Mouse (Mus musculus) liver, postnatal 0 days (tissue): ENCODE measurements around the gene Tbx21. TPM values are rescaled to one million over a fixed set of nuclear protein-coding genes. Genes with fewer than 3 reads are reported as not detected.
A peak's percentile ranks its signal among the peaks of the same experiment; 100 is the strongest.

Experiments used
- ATAC-seq: fragments of 200-750 bp; cut with Nextera tagmentation; 2 replicates; pipeline ENCODE4 v1.8.0; 2017; ENCODE audit warnings: mild to moderate bottlenecking, moderate library complexity
- DNase-seq: peaks from one replicate; pipeline ENCODE4 v3.0.0-alpha.2; 2016
- H3K27ac ChIP-seq: fragments of 300-500 bp; sonication (generic); 2 replicates; pipeline ENCODE4 v1.5.1; 2014; ENCODE audit warnings: antibody characterized with exemption, moderate library complexity, mild to moderate bottlenecking, low read depth
- H3K27me3 ChIP-seq: fragments of 300-500 bp; sonication (generic); 2 replicates; pipeline ENCODE4 v1.6.1; 2014; ENCODE audit warnings: low read length, control low read depth, mixed read lengths; ENCODE audit not compliant: insufficient read depth
- H3K36me3 ChIP-seq: fragments of 300-500 bp; sonication (generic); replicated peaks from 2 replicates; pipeline ENCODE4 v1.6.1; 2014; ENCODE audit warnings: mild to moderate bottlenecking, control low read depth, low read length, moderate library complexity, mixed read lengths; ENCODE audit not compliant: insufficient read depth
- H3K4me1 ChIP-seq: fragments of 300-500 bp; sonication (generic); 2 replicates; pipeline ENCODE4 v1.6.1; 2014; ENCODE audit warnings: antibody characterized with exemption, mild to moderate bottlenecking, control low read depth; ENCODE audit not compliant: insufficient read depth
- H3K4me2 ChIP-seq: fragments of 300-500 bp; sonication (generic); 2 replicates; pipeline ENCODE4 v1.6.1; 2014; ENCODE audit warnings: low read depth, mild to moderate bottlenecking, low read length, moderate library complexity, mixed read lengths
- H3K4me3 ChIP-seq: fragments of 300-500 bp; sonication (generic); 2 replicates; pipeline ENCODE4 v1.5.1; 2014; ENCODE audit warnings: low read depth, low read length
- H3K9ac ChIP-seq: fragments of 300-500 bp; sonication (generic); replicated peaks from 2 replicates; pipeline ENCODE4 v1.6.1; 2014; ENCODE audit warnings: mild to moderate bottlenecking, moderate library complexity
- H3K9me3 ChIP-seq: fragments of 300-500 bp; sonication (generic); 2 replicates; pipeline ENCODE4 v1.6.1; 2016; ENCODE audit warnings: mild to moderate bottlenecking, control low read depth, low read length, mixed read lengths
- CTCF ChIP-seq: sonication (generic); IDR thresholded peaks from 2 replicates; pipeline ENCODE4 v1.5.1; 2016; ENCODE audit warnings: antibody characterized with exemption, low read depth
- EP300 ChIP-seq: IDR thresholded peaks from 2 replicates; pipeline ENCODE4 v1.6.1; 2016; ENCODE audit warnings: antibody characterized with exemption, low read depth, mild to moderate bottlenecking
- WGBS: fragments of 180-500 bp; shearing (Covaris S2); extraction: QIAGEN DNeasy Blood & Tissue Kit; methylation state at CpG from one replicate; pipeline ENCODE4 v1.1.7; 2014; ENCODE audit not compliant: insufficient replicate concordance; 5-methylcytosine and 5-hydroxymethylcytosine counted together
- microRNA-seq: library from miRNA; unstranded; fragments of <30 nt; microRNA quantifications from one replicate; pipeline ENCODE4, GENCODE M21; 2016
- polyA plus RNA-seq: library from polyadenylated mRNA; unstranded; fragments of >200 nt; fragmentation: Nextera tagmentation; extraction: Ambion mirVana; gene quantifications from 2 replicates; pipeline ENCODE4 v1.2.1, GENCODE M21; 2015

The Tbx21 gene
- polyA plus RNA-seq, 1 experiment from 2014 or later: 0.27 TPM

GRCm38 (mm10) chr11:97050944-97051586 is 64.1 kb downstream of the Tbx21 start:
- DNase-seq (peak; percentile 57), ATAC-seq (peak; percentile 57)
- 0 out of 2 replicates have a peak overlapping the region, but pooled peaks have one; percentile 48 for H3K27ac ChIP-seq
- no peak for TF ChIP-seq CTCF
- no peak for TF ChIP-seq EP300
- peaks cover 37% of the 10 kb centered on the region for H3K36me3 ChIP-seq
- H3K4me2 ChIP-seq: peak overlapping the region; percentile 73
- 9% methylated on average over 13 of the region's 13 CpGs for WGBS
- H3K27me3 ChIP-seq: no peaks in the 10 kb centered on the region
- peaks cover 22% of the 10 kb centered on the region for H3K4me1 ChIP-seq
- H3K9me3 ChIP-seq: no peaks in the 10 kb centered on the region
- H3K4me3 ChIP-seq: peak overlapping the region; percentile 67
- peak overlapping the region; percentile 65 for H3K9ac ChIP-seq

GRCm38 (mm10) chr11:97050216-97050943 is 64.8 kb downstream of the Tbx21 start, which contains the start of gene Osbpl7:
Osbpl7 (plus strand) TSS chr11:97050628.
- peaks cover 22% of the 10 kb centered on the region for H3K4me1 ChIP-seq
- H3K27ac ChIP-seq: 0 out of 2 replicates have a peak within 1 kb of the TSS, but pooled peaks have one; percentile 48
- 4% methylated on average over 18 of the region's 18 CpGs for WGBS
- H3K9me3 ChIP-seq: no peaks in the 10 kb centered on the region
- no peaks in the 10 kb centered on the region for H3K27me3 ChIP-seq
- peaks cover 34% of the 10 kb centered on the region for H3K36me3 ChIP-seq
- H3K4me2 ChIP-seq: peak within 1 kb of the TSS; percentile 73
- ATAC-seq: peak; percentile 41
- peak; percentile 40; the same call in 1 of the 2 replicates for TF ChIP-seq CTCF
- TF ChIP-seq EP300: no peak
- H3K4me3 ChIP-seq: peak within 1 kb of the TSS; percentile 67
- peak; percentile 67 for DNase-seq
- peak within 1 kb of the TSS; percentile 65 for H3K9ac ChIP-seq

- H3K4me2 ChIP-seq: no peak overlapping the region
- H3K27me3 ChIP-seq: no peaks in the 10 kb centered on the region
- no peak for DNase-seq
- no peaks in the 10 kb centered on the region for H3K9me3 ChIP-seq
- H3K27ac ChIP-seq: no peak overlapping the region
- no peak overlapping the region for H3K4me3 ChIP-seq
- no peak overlapping the region for H3K9ac ChIP-seq
- WGBS: 85% methylated on average over 6 of the region's 6 CpGs
- H3K4me1 ChIP-seq: peaks cover 22% of the 10 kb centered on the region
- TF ChIP-seq EP300 (no peak), CTCF (no peak)
- ATAC-seq: no peak
- peaks cover 28% of the 10 kb centered on the region for H3K36me3 ChIP-seq
Observed at GRCm38 (mm10) chr11:97049492-97050085, 65.5 kb downstream of the Tbx21 start.

GRCm38 (mm10) chr11:97048090-97048650 is 67.0 kb downstream of the Tbx21 start:
- Histone ChIP-seq H3K27me3 (no peaks in the 10 kb centered on the region), H3K9me3 (no peaks in the 10 kb centered on the region), H3K27ac (no peak overlapping the region), H3K9ac (no peak overlapping the region), H3K36me3 (peaks cover 20% of the 10 kb centered on the region), H3K4me3 (no peak overlapping the region), H3K4me2 (no peak overlapping the region), H3K4me1 (peaks cover 22% of the 10 kb centered on the region)
- WGBS: 76% methylated on average over 8 of the region's 8 CpGs
- no peak for ATAC-seq
- TF ChIP-seq EP300: no peak
- TF ChIP-seq CTCF: no peak
- no peak for DNase-seq

Small RNA genes within 50 kb of the gene (microRNA-seq; reads per million reads assigned to microRNA genes)
- gene Mir7235 (not detected), gene Mir8103 (not detected)

Other genes with a start within 250 kb of the Tbx21 start
- gene Cdk5rap3, start 198.8 kb downstream of the Tbx21 start, polyA plus RNA-seq: 38.3 and 38.4 TPM in 2 replicates
- 10.1 and 13.9 TPM in 2 replicates for gene Prr15l, start 187.2 kb downstream of the Tbx21 start, polyA plus RNA-seq
- gene Pnpo, start 171.3 kb downstream of the Tbx21 start, polyA plus RNA-seq: 271 and 273 TPM in 2 replicates
- 6.8 and 7.1 TPM in 2 replicates for gene Sp2, start 132.4 kb downstream of the Tbx21 start, polyA plus RNA-seq
- 0.06 and 0.07 TPM in 2 replicates for gene Sp6, start 101.9 kb downstream of the Tbx21 start, polyA plus RNA-seq
- 20.6 and 21.2 TPM in 2 replicates for gene Scrn2, start 85.4 kb downstream of the Tbx21 start, polyA plus RNA-seq
- 0.65 and 0.73 TPM in 2 replicates for gene Lrrc46, start 73.9 kb downstream of the Tbx21 start, polyA plus RNA-seq
- gene Mrpl10, start 73.8 kb downstream of the Tbx21 start, polyA plus RNA-seq: 34.1 and 34.5 TPM in 2 replicates
- gene Osbpl7, start 64.7 kb downstream of the Tbx21 start, polyA plus RNA-seq: 1.8 and 2.4 TPM in 2 replicates
- 1.6 and 1.8 TPM in 2 replicates for gene Tbkbp1, start 36.2 kb upstream of the Tbx21 start, polyA plus RNA-seq
- gene Kpnb1, start 72.5 kb upstream of the Tbx21 start, polyA plus RNA-seq: 12.1 and 12.3 TPM in 2 replicates
- 11.3 and 16.5 TPM in 2 replicates for gene Npepps, start 165.3 kb upstream of the Tbx21 start, polyA plus RNA-seq
- 18.3 and 19.8 TPM in 2 replicates for gene Mrpl45, start 200.4 kb upstream of the Tbx21 start, polyA plus RNA-seq
- 0.04 TPM in 1 of 2 replicates, not detected in the other for gene Gpr179, start 236.7 kb upstream of the Tbx21 start, polyA plus RNA-seq
- 0.89 and 0.92 TPM in 2 replicates for gene Socs7, start 247.2 kb upstream of the Tbx21 start, polyA plus RNA-seq